Mouse (Mus musculus) limb, embryonic 13.5 days (tissue): ENCODE measurements around the gene Cmc1. TPM values are rescaled to one million over a fixed set of nuclear protein-coding genes. Genes with fewer than 3 reads are reported as not detected.

Experiments
- ATAC-seq: fragments of 200-750 bp; cut with Nextera tagmentation; 2 replicates; pipeline ENCODE4 v1.8.0; 2017; ENCODE audit warnings: low read depth, moderate number of reproducible peaks, moderate TSS enrichment; ENCODE audit not compliant: low FRiP score
- H3K27ac ChIP-seq: fragments of 300-500 bp; sonication (generic); 2 replicates; pipeline ENCODE4 v1.5.1; 2015; ENCODE audit warnings: inconsistent platforms, mild to moderate bottlenecking, moderate library complexity
- H3K27me3 ChIP-seq: fragments of 300-500 bp; sonication (generic); 2 replicates; pipeline ENCODE4 v1.6.1; 2015; ENCODE audit warnings: mild to moderate bottlenecking, inconsistent platforms
- H3K36me3 ChIP-seq: fragments of 300-500 bp; sonication (generic); 2 replicates; pipeline ENCODE4 v1.6.1; 2015; ENCODE audit warnings: inconsistent platforms, mild to moderate bottlenecking, moderate library complexity
- H3K4me1 ChIP-seq: fragments of 300-500 bp; sonication (generic); 2 replicates; pipeline ENCODE4 v1.6.1; 2015; ENCODE audit warnings: inconsistent platforms
- H3K4me2 ChIP-seq: fragments of 300-500 bp; sonication (generic); replicated peaks from 2 replicates; pipeline ENCODE4 v1.6.1; 2015; ENCODE audit warnings: inconsistent platforms, mild to moderate bottlenecking, moderate library complexity
- H3K4me3 ChIP-seq: fragments of 300-500 bp; sonication (generic); 2 replicates; pipeline ENCODE4 v1.5.1; 2015; ENCODE audit warnings: moderate library complexity, mild to moderate bottlenecking, inconsistent platforms
- H3K9ac ChIP-seq: fragments of 300-500 bp; sonication (generic); 2 replicates; pipeline ENCODE4 v1.6.1; 2015; ENCODE audit warnings: mild to moderate bottlenecking, inconsistent platforms
- H3K9me3 ChIP-seq: fragments of 300-500 bp; sonication (generic); 2 replicates; pipeline ENCODE4 v1.6.1; 2016; ENCODE audit warnings: inconsistent platforms
- WGBS: fragments of 180-500 bp; shearing (Covaris S2); methylation state at CpG from one replicate; pipeline ENCODE4 v1.1.7; 2015; 5-methylcytosine and 5-hydroxymethylcytosine counted together
- polyA plus RNA-seq: library from polyadenylated mRNA; unstranded; fragments of >200 nt; fragmentation: Nextera tagmentation; extraction: Ambion mirVana; gene quantifications from 2 replicates; pipeline ENCODE4 v1.2.1, GENCODE M21; 2015

Gene Cmc1
- polyA plus RNA-seq, 1 experiment from 2014 or later, result 36.6 TPM

GRCm38 (mm10) chr9:118108527-118109011 lies 41.4 kb downstream of the Cmc1 start:
- ATAC-seq, result no peak
- Histone ChIP-seq H3K9me3 (no peaks in the 10 kb centered on the region), H3K36me3 (no peaks in the 10 kb centered on the region), H3K9ac (no peak overlapping the region), H3K4me2 (no peak overlapping the region), H3K27ac (no peak overlapping the region), H3K4me1 (peaks cover 7% of the 10 kb centered on the region; the same call in 1 of the 2 replicates), H3K4me3 (no peak overlapping the region), H3K27me3 (no peaks in the 10 kb centered on the region)
- 30% methylated on average over 4 of the region's 4 CpGs for WGBS

GRCm38 (mm10) chr9:118101802-118102201 lies 48.2 kb downstream of the Cmc1 start:
- Histone ChIP-seq H3K4me1 (peaks cover 4% of the 10 kb centered on the region), H3K4me2 (no peak overlapping the region), H3K27me3 (no peaks in the 10 kb centered on the region), H3K4me3 (no peak overlapping the region), H3K9ac (no peak overlapping the region), H3K9me3 (no peaks in the 10 kb centered on the region), H3K27ac (no peak overlapping the region), H3K36me3 (no peaks in the 10 kb centered on the region)
- ATAC-seq, result no peak
- 75% methylated on average over 2 of the region's 2 CpGs for WGBS

GRCm38 (mm10) chr9:118100484-118100883 lies 49.5 kb downstream of the Cmc1 start:
- Histone ChIP-seq H3K27ac (no peak overlapping the region), H3K4me1 (peaks cover 9% of the 10 kb centered on the region), H3K27me3 (no peaks in the 10 kb centered on the region), H3K9ac (no peak overlapping the region), H3K4me3 (no peak overlapping the region), H3K4me2 (no peak overlapping the region), H3K9me3 (no peaks in the 10 kb centered on the region), H3K36me3 (no peaks in the 10 kb centered on the region)
- ATAC-seq, result no peak
- WGBS, result 88% methylated on average over 2 of the region's 2 CpGs

- H3K9ac ChIP-seq, result no peak overlapping the region
- no peak overlapping the region for H3K27ac ChIP-seq
- H3K4me3 ChIP-seq, result no peak overlapping the region
- H3K36me3 ChIP-seq, result no peaks in the 10 kb centered on the region
- peaks cover 9% of the 10 kb centered on the region for H3K4me1 ChIP-seq
- 48% methylated on average over 4 of the region's 4 CpGs for whole genome bisulfite sequencing
- H3K4me2 ChIP-seq, result no peak overlapping the region
- peak; percentile 40; the same call in 1 of the 2 replicates for ATAC-seq
- H3K27me3 ChIP-seq, result no peaks in the 10 kb centered on the region
- no peaks in the 10 kb centered on the region for H3K9me3 ChIP-seq
Observed at GRCm38 (mm10) chr9:118099395-118099794, 50.6 kb downstream of the Cmc1 start.

- Histone ChIP-seq H3K27ac (no peak overlapping the region), H3K36me3 (no peaks in the 10 kb centered on the region), H3K9me3 (no peaks in the 10 kb centered on the region), H3K4me3 (no peak overlapping the region), H3K9ac (no peak overlapping the region), H3K4me2 (no peak overlapping the region), H3K4me1 (peaks cover 11% of the 10 kb centered on the region), H3K27me3 (no peaks in the 10 kb centered on the region)
- no peak for ATAC-seq
- 87% methylated on average over 4 of the region's 4 CpGs for WGBS
Observed at GRCm38 (mm10) chr9:118083834-118084233, 66.1 kb downstream of the Cmc1 start.

GRCm38 (mm10) chr9:118082575-118083431 lies 67.2 kb downstream of the Cmc1 start:
- H3K9ac ChIP-seq, result peak overlapping the region; percentile 53
- H3K4me3 ChIP-seq, result peak overlapping the region; percentile 35
- peaks cover 11% of the 10 kb centered on the region for H3K4me1 ChIP-seq
- H3K27me3 ChIP-seq, result no peaks in the 10 kb centered on the region
- H3K27ac ChIP-seq, result peak overlapping the region; percentile 15; the same call in 1 of the 2 replicates
- no peaks in the 10 kb centered on the region for H3K9me3 ChIP-seq
- ATAC-seq, result peak; percentile 28; the same call in 1 of the 2 replicates
- peak overlapping the region; percentile 64 for H3K4me2 ChIP-seq
- H3K36me3 ChIP-seq, result no peaks in the 10 kb centered on the region
- 22% methylated on average over 22 of the region's 22 CpGs for WGBS

- H3K9me3 ChIP-seq, result no peaks in the 10 kb centered on the region
- no peak overlapping the region for H3K4me2 ChIP-seq
- H3K27me3 ChIP-seq, result no peaks in the 10 kb centered on the region
- ATAC-seq, result no peak
- H3K4me3 ChIP-seq, result no peak overlapping the region
- 94% methylated on average over 3 of the region's 3 CpGs for WGBS
- no peak overlapping the region for H3K9ac ChIP-seq
- peaks cover 26% of the 10 kb centered on the region for H3K36me3 ChIP-seq
- H3K27ac ChIP-seq, result no peak overlapping the region
- no peaks in the 10 kb centered on the region for H3K4me1 ChIP-seq
Observed at GRCm38 (mm10) chr9:118073358-118073757, 76.6 kb downstream of the Cmc1 start.

GRCm38 (mm10) chr9:118072101-118072500 lies 77.9 kb downstream of the Cmc1 start:
- ATAC-seq, result no peak
- Histone ChIP-seq H3K4me2 (no peak overlapping the region), H3K9me3 (no peaks in the 10 kb centered on the region), H3K27ac (no peak overlapping the region), H3K36me3 (peaks cover 38% of the 10 kb centered on the region), H3K27me3 (no peaks in the 10 kb centered on the region), H3K9ac (no peak overlapping the region), H3K4me1 (no peaks in the 10 kb centered on the region), H3K4me3 (no peak overlapping the region)
- 69% methylated on average over 5 of the region's 5 CpGs for WGBS

- WGBS, result 73% methylated on average over 3 of the region's 3 CpGs
- no peak overlapping the region for H3K4me2 ChIP-seq
- no peak overlapping the region for H3K9ac ChIP-seq
- peaks cover 46% of the 10 kb centered on the region for H3K36me3 ChIP-seq
- no peaks in the 10 kb centered on the region for H3K27me3 ChIP-seq
- no peak overlapping the region for H3K27ac ChIP-seq
- H3K4me3 ChIP-seq, result no peak overlapping the region
- H3K9me3 ChIP-seq, result no peaks in the 10 kb centered on the region
- no peaks in the 10 kb centered on the region for H3K4me1 ChIP-seq
- ATAC-seq, result no peak
Observed at GRCm38 (mm10) chr9:118071337-118071736, 78.6 kb downstream of the Cmc1 start.

GRCm38 (mm10) chr9:118070442-118070841 lies 79.5 kb downstream of the Cmc1 start:
- Histone ChIP-seq H3K4me1 (no peaks in the 10 kb centered on the region), H3K27ac (no peak overlapping the region), H3K9ac (no peak overlapping the region), H3K4me3 (no peak overlapping the region), H3K9me3 (no peaks in the 10 kb centered on the region), H3K4me2 (no peak overlapping the region), H3K36me3 (peaks cover 48% of the 10 kb centered on the region), H3K27me3 (no peaks in the 10 kb centered on the region)
- 86% methylated on average over 6 of the region's 6 CpGs for WGBS
- no peak for ATAC-seq

GRCm38 (mm10) chr9:118059101-118059500 lies 90.9 kb downstream of the Cmc1 start:
- no peak overlapping the region for H3K4me2 ChIP-seq
- no peak for ATAC-seq
- H3K36me3 ChIP-seq, result peaks cover 46% of the 10 kb centered on the region
- H3K4me3 ChIP-seq, result no peak overlapping the region
- WGBS, result 78% methylated on average over 3 of the region's 3 CpGs
- no peak overlapping the region for H3K9ac ChIP-seq
- H3K27ac ChIP-seq, result peak overlapping the region; percentile 16; the same call in 1 of the 2 replicates
- H3K27me3 ChIP-seq, result no peaks in the 10 kb centered on the region
- H3K9me3 ChIP-seq, result no peaks in the 10 kb centered on the region
- 0 out of 2 replicates have a peak, but pooled peaks cover 3% of the 10 kb centered on the region for H3K4me1 ChIP-seq

GRCm38 (mm10) chr9:118053286-118053685 lies 96.7 kb downstream of the Cmc1 start:
- Histone ChIP-seq H3K27ac (no peak overlapping the region), H3K9me3 (no peaks in the 10 kb centered on the region), H3K36me3 (peaks cover 42% of the 10 kb centered on the region), H3K9ac (no peak overlapping the region), H3K27me3 (no peaks in the 10 kb centered on the region), H3K4me3 (no peak overlapping the region), H3K4me2 (no peak overlapping the region), H3K4me1 (no peaks in the 10 kb centered on the region)
- 39% methylated on average over 1 of the region's 1 CpGs for WGBS
- ATAC-seq, result no peak
